Mouse (Mus musculus) erythroid progenitor cell, adult 5-6 weeks (primary cell): ENCODE data around the gene Fam196a. TPM values are rescaled to one million over a fixed set of nuclear protein-coding genes. Genes with fewer than 3 reads are reported as not detected.

Source experiments
- ATAC-seq: replicated peaks from 2 replicates; pipeline ENCODE4 v1.8.0; 2016; ENCODE audit warnings: moderate number of reproducible peaks, mild to moderate bottlenecking, moderate TSS enrichment, inconsistent platforms; ENCODE audit not compliant: poor library complexity, low FRiP score, severe bottlenecking
- total RNA-seq, 2 experiments: library from RNA; stranded (forward) in 1 of 2; stranded (reverse) in 1 of 2; fragments of 150-400 nt in 1 of 2; fragments of 186-747, 209-891 nt in 1 of 2; gene quantifications; 2 replicates each; pipeline versions ENCODE4 v1.2.3 to v1.2.4; 2015 to 2017; ENCODE audit warnings: low replicate concordance in 2 of 2

The Fam196a gene
- total RNA-seq, 2 experiments from 2014 or later: not detected

GRCm38 (mm10) chr7:134862000-134862399, 76.2 kb downstream of the Fam196a start:
- no peak for ATAC-seq

DNA sequence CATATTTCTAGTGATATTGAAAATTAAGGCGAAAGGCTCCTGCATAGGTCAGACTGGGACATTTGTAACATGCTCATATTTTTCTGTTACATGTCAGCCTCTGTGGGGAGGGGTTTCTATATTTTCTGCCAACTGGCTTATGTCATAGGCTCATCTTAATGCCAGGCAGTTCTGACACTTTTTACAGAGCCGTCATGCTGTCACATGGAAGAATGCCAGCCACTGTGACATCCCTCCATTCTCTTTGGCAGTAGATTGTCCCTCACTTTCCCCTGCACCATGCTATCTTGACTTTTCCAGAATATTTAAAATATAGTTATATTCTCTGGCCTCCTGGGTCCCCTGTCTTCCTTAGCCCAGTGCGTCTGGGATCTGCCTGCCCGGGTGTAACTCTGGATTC, 95.5 kb downstream of the Fam196a start:
- ATAC-seq: no peak

- ATAC-seq: no peak
These were observed 98.2 kb downstream of the Fam196a start for GRCm38 (mm10) chr7:134840066-134840465.
